Mouse (Mus musculus): ENCODE measurements around the gene Nemp1.

- TF ChIP-seq ZNF384 (IDR thresholded peaks at IDR 0.05; ENCODE audit: low read depth, low read length) (no peak), MAFK (IDR thresholded peaks at IDR 0.05; ENCODE audit: insufficient read depth, low read depth, low read length) (no peak), CHD2 (IDR thresholded peaks at IDR 0.05; ENCODE audit: low read depth, low read length) (no peak), HCFC1 (IDR thresholded peaks at IDR 0.05; ENCODE audit: borderline replicate concordance, insufficient read depth, low read length) (no peak)
These were observed 46.1 kb upstream of the Nemp1 start, which contains the start of gene Lrp1 for GRCm38 (mm10) chr10:127620406-127621190.
